Mouse (Mus musculus) T-helper 1 cell (primary cell): ENCODE data around the gene Smad5.

Source experiments
- in situ Hi-C: fragments of 300-600 bp; cut with MboI, MseI; formaldehyde crosslinking; loops from one replicate; pipeline ENCODE4 v1.15.1; 2025; ENCODE audit warnings: high pct_unique_total_duplicates

Gene Smad5

DNA sequence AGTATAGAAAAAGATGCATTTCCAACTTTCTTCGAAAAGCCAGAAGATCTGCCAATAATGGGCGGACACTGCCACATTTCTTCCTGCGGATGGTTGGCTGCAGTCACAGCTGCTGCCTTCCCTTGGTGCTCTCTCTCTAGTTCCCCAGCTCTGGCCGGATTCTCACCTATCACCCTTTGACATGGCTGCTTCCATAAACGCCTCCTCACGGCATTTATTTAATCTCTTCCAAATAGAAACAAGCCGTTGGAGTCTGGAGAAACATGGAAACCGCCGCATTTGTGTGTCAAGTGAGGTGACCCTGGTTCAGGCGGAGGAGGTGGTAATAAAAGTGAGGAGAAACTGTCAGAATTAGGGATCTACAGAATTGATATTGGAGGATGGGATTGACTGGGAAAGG lies 886 bp upstream of the Smad5 start:
- in situ Hi-C loops = no loop called here

DNA sequence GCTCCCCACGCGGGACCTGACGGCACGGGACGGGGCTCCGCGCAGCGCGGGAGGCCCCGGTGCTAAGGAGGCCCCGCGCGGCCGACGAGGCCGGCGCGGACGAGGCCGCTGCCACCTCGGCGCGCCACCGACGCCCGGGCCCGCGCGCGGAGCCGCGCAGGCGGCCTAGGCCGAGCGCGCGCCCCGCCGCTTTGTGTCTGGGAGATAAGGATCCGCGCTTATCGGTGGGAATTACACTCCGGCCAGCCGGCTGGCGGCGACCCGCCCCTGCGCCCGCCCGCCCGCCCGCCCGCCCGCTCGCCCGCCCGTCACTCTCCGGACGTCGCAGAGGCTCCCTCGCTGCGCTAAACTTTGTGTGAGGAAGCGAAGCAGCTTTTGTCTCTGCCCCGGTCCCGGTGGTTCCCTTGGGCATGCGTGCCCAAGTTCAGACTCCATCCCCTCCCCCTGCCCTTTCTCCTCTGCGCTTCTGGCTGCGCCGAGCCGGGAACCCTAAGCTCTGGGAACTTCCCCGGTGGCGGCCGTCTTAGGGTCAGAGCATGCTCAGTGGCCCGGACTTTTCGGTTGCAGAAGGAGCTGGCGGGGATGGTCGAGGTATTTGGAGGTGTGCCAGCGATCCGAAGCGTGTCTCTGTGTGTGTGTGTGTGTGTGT lies 536 bp downstream of the Smad5 start:
- in situ Hi-C loops = no loop called here

DNA sequence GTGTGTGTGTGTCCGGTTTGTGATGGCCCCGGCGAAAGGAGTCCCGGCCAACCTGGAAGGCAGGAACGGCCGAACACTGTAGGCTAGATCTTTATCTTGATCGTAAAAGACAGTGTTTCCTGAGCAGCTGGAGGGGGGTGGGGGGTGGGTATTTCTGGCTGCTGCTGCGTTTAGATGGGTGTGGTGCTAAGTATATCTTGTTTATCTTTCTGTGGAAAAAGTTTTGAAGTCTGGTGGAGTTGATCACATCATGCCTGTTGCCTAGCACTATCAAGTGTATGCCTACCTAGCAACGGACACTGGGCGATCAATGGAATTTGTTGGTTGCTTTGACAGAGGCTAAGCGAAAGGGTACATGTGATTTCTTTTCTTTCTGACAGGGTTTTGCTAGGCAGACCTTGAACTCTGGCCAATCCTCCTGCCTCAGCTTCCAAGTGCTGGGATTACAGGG lies 1.1 kb downstream of the Smad5 start:
- in situ Hi-C loops = no loop called here

DNA sequence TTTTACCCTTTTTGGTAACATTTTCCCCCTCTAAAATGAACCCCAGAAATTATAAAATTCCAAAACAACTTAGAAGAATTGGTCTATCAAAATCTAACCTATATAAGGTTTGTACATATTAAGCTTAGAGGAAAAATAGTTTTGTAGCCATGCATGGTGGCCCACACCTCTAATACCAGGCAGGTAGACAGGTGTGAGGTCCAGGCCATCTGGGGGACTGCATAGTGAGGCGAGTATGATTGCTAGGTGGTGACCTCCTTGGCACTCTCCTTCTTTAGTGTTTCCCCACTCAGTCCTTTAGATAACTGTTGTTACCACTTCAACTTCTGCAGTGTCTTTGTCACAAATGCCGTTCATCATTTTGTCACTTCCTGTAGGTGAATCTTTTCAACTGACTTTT lies 1.8 kb downstream of the Smad5 start:
- in situ Hi-C loops = no loop called here

DNA sequence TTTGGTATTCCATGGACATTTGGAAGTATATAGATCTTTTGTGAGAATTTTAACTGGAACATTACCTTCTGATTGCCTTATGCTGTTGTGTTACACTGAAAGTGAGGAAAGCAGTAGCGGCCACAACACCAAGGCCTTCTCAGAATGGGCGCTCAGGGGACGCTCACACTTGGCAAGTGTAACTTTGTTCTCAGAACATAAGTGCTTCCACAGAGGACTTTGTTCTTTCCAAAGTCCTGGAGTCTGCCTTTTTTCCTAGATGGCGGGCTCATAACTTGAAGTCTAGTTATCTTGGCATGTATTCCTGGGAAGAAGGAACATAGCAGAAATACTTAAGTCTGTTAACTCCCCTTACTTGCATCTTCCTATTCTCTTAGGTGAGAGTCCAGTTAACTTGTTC lies 4.3 kb downstream of the Smad5 start:
- in situ Hi-C loops = no loop called here

DNA sequence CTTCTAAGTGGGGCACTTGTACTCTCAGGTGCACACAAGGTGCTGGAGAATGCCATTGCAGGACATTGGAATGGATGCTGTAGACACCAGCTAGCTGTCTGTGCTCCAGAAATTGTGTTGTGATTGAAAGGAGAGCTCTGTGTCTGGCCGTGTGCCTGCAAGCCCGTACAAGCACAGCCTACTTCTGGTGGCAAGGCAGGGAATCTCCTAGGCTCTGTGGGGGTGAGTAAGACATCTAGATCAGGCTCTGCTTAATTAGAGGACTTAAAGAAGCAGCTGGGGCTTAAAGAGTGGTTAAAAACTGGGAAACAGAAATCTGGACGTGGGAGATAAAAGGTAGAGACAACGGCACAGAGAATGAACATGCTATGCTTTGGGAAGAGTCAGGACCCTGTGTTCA lies 4.8 kb downstream of the Smad5 start:
- in situ Hi-C loops = no loop called here

DNA sequence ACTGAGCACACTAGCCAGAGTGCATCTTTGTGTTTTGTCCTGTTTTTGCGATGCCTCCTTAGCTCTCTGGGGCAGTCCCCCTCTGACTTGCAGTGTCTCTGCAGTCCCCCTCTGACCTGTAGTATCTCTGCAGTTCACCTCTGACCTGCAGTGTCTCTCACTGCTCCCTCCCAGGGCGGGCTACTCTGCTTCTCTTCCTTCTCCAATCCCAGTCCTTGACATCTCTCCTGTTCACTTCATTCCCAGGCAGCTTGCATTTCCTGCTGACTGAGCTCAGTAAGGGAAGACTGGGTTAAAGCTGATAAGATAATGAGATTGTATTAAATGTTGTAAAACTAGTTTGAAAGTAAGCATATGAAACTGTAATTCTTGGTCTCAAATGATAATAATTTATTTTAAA lies 7.8 kb downstream of the Smad5 start:
- in situ Hi-C loops = no loop called here

DNA sequence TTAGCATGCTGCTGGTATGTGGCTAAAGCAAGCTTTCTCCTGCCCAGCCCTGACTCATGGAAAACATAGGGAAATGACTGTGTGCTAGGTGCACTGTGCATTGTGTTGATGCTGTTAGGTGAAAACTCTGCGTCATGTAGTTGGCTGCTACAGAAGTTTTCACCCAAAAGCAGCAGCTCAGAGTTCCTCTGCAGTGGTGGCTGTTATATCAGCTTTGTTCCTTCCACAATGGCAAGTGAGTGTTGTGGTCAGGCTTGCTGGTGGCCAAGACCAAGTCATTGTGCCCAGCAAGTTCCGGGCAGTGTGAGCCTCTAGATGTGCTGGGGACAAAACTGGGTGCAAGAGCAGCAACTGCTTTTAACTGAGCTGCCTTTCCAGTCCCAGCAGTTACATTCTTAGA lies 9.4 kb downstream of the Smad5 start:
- in situ Hi-C loops = no loop called here

DNA sequence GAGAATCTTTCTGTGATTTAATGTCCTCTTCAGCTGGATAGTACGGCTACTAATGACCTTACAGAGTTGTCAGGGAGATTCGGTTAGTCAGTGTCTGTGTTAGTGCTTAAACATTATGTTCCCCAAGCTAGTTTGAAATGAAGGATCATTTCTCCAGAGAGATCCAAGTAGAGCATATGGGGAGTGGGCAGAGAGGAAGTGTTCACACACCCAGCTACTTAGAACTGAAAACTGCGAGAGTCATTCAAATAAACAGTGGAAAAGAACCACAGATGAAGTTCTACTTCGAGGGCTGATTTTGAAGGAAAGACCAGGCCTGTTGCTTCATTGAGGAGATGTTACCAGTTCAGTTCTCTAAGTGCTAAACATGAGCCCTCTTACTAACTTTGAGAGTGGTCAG lies 23.7 kb downstream of the Smad5 start:
- in situ Hi-C loops = no loop called here

DNA sequence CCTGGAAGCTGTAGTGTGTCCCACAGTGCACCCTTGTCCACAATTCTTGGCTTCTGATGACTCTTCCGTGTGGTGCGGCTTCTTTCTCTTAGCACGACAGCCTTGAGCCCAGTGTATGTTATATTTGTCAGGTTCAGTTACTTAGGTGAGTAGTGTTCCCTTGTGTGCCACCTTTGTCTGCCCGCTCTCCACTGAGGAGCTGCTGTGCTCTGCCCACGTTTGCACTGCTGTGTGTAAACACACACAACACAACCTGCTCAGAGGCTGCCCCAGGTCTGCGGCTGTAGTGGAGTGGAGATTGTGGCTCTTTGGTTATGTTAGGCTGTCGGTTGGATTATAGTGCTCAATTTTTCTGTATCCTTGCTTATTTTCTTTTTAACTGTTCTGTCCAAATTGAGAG lies 26.2 kb downstream of the Smad5 start:
- in situ Hi-C loops = no loop called here

DNA sequence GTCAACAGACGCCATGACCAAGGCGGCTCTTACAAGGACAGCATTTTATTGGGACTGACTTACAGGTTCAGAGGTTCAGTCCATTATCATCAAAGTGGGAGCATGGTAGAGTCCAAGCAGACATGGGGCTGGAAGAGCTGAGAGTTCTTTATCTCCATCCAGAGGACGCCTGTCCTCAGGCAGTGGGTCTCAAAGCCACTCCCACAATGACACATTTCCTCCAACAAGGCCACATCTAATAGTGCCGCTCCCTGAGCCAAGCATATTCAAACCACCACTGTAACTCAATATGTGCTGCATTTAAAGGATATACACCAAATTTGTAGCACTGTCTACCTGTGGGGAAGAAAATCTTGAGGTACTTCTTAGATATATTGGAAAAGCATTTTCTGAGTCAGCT lies 31.8 kb downstream of the Smad5 start:
- in situ Hi-C loops = no loop called here

DNA sequence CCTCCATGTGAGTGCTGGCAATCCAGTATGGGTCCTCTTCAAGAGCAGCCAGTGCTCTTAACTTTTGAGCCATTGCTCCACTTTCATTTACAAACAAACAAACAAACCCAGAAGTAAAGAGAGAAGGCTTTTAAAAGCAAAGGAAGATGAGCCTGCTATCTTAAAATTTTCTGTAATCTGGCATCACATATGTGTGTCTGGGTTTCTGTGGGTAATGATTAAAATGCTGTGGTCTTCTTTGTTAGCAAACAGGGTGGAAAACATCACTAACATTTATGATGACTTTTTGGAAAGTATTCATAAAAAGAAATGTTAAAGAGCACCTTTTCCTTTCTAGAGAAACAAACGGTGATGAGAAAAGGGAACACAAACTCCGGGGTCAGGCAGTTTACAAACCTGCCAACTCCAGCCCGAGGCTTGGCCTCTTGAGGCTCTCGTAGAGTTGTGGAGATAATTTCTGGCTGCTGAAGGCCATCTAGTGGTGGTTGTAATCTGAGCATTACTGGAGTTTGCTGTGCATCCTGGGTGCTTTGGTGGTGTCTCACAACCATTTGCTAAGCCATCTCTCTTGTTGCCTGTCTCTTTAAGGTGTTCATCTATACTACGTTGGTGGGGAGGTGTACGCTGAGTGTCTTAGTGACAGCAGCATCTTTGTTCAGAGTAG lies 32.5 kb downstream of the Smad5 start:
- in situ Hi-C loops = no loop called here

DNA sequence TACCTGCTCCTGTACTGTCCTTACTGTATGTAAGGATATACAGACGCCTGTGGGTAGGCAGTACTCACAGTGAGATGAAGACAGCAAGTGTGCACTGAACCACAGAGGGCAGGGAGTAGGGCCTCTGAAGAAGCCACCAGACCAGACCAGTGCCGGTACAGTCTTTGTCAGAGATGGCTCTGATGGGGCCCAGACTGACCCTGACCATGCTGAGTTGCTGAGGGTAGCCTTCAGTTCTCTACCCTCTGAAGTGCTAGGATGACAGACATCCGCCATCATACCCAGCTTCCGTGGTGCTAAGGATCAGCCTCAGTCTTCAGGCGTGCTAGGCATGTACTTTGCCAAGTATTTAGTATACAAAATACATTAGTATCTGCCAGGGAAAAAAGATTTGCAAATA lies 36.7 kb downstream of the Smad5 start:
- in situ Hi-C loops = no loop called here

DNA sequence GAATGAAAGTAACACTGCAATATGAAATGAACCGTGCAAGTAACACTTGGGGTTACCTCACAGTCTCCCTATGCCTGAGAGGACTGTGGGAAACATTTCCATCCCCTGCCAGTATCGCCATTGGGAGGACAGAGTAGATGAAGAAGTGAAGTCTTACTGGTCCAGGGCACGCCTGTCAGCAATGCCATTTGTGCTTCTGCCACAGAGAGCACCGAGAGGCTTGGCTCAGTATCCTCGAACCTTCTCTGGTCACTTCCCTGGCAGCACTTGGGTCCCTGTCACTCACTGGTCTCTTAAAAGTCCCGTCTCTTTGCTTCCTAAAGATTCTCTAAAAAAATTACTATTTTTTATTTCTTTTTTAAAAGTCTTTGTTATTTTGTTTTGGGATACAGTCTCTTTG lies 37.7 kb downstream of the Smad5 start:
- in situ Hi-C loops = loop anchor here (5.0 kb wide), 1 partner anchor 68 kb away; no protein-coding TSS in a partner anchor

DNA sequence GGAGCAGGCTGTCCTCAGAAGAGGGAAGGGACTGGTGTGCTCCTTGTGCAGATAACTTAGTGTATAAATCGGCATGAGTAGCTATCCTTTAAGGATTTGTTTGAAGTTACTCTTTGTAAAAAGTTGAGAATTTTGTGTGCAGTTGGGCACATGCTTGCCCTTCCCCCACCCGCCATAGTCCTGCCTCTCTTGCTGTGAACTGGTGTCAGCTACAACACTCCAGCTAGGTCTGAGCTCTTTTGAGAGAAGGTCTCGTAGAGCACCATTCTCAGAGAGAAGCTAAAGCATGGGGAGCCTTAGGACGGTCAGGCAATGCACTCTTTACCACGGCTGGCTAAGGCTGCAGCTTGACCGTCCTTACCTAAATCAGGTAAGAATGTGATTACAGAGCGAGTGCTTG lies 38.9 kb downstream of the Smad5 start:
- in situ Hi-C loops = loop anchor here (5.0 kb wide), 1 partner anchor 69 kb away; no protein-coding TSS in a partner anchor

DNA sequence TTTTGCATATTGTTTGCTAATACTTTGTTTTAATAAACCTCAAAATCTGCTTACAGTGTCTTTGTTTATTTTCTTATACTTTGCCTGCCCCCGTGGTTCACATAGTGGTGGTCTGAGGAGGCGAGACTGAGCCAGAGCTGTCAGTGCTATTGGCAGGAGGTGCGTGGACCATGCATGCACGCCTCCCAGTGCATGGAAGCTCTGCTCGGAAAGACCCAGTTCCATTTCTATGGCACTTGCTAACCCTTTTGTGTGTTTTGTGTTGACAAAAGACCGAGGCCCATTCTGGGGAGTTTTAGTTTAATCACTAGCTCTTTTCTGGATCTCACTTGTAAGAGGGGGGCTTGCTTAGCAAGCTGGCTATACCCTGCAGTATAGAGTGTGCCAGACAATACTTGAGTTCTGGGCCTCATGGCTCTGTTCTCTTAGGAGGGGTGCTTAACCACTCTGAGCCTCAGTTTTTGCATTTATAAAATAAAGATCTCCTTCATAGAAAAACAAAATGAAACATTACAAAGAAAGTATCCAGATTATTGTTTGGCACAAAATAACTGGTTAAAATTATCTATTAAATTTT lies 39.6 kb downstream of the Smad5 start:
- in situ Hi-C loops = loop anchor here (5.0 kb wide), 1 partner anchor 70 kb away; no protein-coding TSS in a partner anchor

DNA sequence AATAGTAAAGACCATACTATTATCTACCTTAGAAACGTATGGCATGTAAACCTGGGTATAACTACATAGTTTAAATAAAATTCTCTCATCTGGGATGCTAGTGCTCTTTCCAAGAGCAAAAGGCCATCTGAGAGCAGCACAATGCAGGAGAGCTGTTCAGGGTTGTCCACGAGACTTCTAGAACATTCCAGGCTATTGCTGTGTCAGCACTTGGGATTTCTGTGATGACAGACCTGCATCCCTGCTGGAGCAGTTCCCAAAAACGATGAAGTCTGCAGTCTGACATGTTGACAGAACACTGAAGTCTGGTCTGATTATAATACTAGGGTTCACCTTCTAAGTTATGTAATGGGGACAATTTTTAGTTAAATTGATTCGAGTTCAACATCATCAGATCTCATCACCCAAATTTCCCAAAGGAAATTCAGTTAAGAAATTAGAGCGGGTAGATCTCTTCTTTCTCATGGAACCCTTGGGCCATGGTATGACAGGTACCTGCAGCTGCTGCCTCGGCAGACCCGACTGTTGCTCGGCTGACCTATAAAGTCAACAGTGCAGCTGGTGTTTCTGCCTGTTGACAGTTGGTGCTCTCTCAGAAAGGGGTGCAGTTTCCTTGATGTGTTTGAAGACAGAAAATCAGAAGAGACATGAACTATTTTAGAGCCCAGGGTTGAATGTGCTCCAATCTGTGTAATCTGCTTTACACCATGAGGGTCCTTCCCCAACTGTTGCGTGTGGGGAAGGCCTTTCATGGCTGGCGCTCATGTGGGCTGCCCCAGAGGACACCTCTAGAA lies 44.1 kb downstream of the Smad5 start:
- in situ Hi-C loops = loop anchor here (5.0 kb wide), 1 partner anchor 275 kb away; no protein-coding TSS in a partner anchor

DNA sequence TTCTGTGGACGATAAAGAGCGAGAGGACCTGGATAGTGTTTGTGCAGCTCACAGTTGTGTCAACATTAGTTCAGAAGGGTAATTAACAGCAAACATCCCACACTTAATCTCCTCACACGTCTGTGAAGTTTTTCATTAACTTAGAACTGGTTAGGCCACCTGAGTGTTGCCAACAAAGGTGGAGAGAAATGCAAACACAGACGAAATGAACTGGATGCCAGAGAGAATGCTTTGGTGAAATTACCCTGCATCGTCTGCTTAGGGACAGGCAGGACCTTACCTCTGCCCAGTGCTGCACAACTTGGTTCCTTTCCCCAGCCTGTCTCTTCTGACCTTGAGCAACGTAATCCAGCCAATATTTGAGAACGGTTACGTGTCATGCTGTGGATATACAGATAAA lies 44.7 kb downstream of the Smad5 start:
- in situ Hi-C loops = loop anchor here (5.0 kb wide), 1 partner anchor 275 kb away; no protein-coding TSS in a partner anchor

DNA sequence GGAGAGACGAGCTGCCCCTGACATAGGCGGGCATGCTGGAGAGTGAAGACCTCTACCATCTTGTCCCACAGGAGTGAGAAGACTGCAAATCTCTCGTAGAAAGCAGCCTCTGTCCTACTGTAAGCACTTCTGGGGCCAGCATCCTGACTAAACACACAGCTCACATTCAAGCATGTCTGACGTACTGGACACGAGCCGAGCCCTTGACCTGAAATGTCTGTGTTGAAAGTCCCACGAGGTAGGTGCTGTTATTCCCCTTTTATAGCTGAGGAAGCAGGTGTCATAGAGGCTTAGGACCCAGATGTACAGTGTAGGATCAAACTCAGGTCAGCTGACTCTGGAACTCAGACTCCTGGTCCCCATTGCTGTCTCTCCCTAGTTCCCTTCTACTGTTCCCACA lies 46.6 kb downstream of the Smad5 start:
- in situ Hi-C loops = loop anchor here (5.0 kb wide), 1 partner anchor 277 kb away; no protein-coding TSS in a partner anchor

DNA sequence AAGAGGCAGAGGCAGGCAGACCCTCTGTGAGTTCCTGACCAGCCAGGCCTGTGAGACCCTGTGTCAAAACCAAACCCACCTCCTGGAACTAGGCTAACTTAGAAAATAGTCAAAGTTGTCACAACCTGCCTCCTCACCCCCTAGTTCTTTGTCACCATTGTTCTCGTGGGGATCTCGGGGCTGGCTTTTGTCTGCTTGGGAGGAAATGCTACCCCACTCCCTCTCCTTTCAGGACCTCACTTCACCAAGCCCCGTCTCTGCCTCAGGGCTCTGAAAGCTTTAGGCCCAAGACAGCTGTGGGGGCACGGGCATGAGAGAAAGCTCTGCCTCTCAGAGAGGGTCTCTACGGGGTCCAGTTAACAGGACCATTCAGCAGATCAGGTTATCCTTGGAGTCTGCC lies 49.0 kb downstream of the Smad5 start:
- in situ Hi-C loops = no loop called here

DNA sequence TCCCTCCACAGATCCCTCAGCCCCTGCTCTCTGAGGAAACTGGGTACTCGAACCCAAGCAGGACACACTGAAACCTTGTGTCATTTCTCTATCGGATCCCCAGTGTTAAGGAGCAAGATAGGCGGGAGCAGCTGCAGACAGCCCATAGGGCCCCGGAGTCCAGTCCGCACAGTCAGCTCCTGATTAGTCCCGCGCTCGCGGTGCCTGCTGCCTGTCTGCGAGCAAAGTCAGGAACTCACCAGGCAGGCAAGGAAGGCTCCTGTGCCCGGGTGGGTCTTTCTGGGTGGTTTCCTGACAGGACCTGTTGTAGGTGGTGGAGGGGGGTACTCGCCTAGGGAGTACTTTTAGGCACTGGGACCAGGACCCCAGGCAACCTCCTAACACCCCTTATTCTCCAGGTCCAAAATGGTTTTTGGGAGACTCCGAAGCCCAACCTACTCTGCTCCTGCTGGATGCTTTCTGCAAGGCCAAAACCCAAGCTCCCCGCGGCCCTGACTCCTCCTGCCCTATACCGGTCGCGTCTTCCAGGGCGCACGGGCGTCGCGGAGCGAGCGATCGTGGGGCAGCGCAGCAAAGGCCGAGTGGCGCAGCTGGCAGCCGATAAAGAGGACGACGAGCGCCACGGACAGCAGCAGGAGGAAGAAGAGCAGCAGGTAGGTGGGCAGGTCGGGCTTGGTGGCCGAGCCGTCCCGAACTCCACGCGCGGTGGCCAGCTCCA lies 49.8 kb downstream of the Smad5 start:
- in situ Hi-C loops = no loop called here
